Mouse (Mus musculus) E14TG2a.4 (cell line): ENCODE measurements around the gene Afm.

Experiments
- CTCF ChIP-seq: conservative IDR thresholded peaks from 2 replicates; pipeline ENCODE4 v1.5.1; 2014; ENCODE audit warnings: low read length
- POU5F1 ChIP-seq: IDR thresholded peaks from 2 replicates; pipeline ENCODE4 v1.6.1; 2014; ENCODE audit warnings: low read length, borderline replicate concordance

DNA sequence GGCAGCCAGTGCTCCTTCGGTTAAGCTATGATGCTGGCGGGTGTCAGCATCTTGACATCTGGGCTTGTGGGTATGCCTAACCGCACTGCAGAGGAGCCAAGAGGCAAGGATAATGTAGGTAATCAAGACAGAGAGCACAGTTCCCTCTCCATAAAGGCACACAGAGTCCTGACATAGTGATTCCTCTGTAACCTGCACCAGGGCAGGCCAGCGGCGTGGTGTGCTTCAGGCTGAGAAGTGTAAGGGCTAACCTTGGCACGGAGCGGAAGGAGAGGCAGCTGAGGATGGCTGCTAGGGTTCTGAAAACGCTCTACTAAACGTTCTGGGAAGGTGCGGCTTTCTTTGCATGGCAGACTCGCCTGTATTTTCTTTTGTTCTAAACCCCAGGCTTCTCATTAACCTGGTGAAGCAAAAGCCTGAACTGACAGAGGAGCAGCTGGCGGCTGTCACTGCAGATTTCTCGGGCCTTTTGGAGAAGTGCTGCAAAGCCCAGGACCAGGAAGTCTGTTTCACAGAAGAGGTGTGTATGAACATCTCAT, 11.3 kb upstream of the Afm start:
- TF ChIP-seq POU5F1, result no peak
- no peak for TF ChIP-seq CTCF
